Mouse (Mus musculus): Measurements from ENCODE around the gene Snrpd2. TPM values are rescaled to one million over a fixed set of nuclear protein-coding genes. Genes with fewer than 3 reads are reported as not detected.

The Snrpd2 gene
- polyA plus RNA-seq, 1 experiment from 2014 or later, result 69.6 TPM

DNA sequence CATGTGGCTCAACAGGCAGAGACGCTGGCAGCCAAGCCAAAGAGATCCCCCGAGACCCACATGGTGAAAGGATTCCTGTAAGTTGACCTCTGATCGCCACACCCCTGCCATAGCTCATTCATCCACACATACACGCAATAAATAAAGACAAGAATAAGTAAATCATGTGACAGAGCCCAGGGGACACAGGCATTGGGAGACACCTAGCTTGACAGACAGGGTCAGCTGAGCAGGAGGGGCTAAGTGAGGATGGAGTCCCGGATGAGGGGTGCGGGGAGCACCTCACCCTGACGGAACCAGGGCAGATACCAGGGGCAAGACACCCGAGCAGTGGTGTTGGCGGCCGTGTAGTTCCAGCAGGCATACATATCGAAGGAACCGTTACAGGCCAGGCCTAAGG lies 14.2 kb downstream of the Snrpd2 start:
- TF ChIP-seq CTCF (IDR thresholded peaks at IDR 0.05; ENCODE audit: low read depth), result no peak
- no peaks in the 10 kb centered on the region for H3K36me3 ChIP-seq (ENCODE audit: control insufficient read depth, insufficient read depth)
- ATAC-seq, result peak; percentile 18
- H3K4me3 ChIP-seq (ENCODE audit: low read depth, low read length), result no peak overlapping the region
- peak overlapping the region; percentile 46 for H3K4me2 ChIP-seq (replicated peaks; ENCODE audit: low read depth)
- no peaks in the 10 kb centered on the region for H3K9me3 ChIP-seq (ENCODE audit: control insufficient read depth)
- H3K4me1 ChIP-seq (replicated peaks; ENCODE audit: control insufficient read depth, insufficient read depth, low read length), result peaks cover 20% of the 10 kb centered on the region
- no peak overlapping the region; the same call in 1 of the 2 replicates for H3K27ac ChIP-seq (ENCODE audit: low read depth, low read length)
- no peak overlapping the region for H3K9ac ChIP-seq (ENCODE audit: low read depth, low read length)
- 14% methylated on average over 12 of the region's 12 CpGs for WGBS
- H3K27me3 ChIP-seq (replicated peaks; ENCODE audit: control insufficient read depth, insufficient read depth, low read length), result peaks cover 8% of the 10 kb centered on the region; the same call in 1 of the 2 replicates

DNA sequence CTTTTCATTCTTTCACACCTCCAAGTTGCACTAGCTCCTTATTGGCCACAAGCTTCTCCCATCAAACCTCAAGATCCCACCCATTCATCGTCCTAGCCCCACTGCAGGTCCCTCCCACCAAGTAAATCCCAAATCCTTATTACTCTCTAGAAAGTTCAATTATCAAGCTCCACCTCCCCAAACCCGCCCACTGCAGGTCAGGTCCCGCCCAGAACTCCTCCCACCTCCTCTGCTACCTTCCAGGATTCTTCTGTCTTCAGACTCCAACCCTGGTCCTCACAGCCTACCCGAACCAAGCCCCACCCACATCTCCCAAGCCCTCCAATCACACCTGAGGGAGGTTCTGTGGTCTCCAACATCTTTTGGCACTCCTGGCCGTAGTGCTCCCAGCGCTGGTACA lies 14.7 kb downstream of the Snrpd2 start:
- TF ChIP-seq CTCF (IDR thresholded peaks at IDR 0.05; ENCODE audit: low read depth), result no peak
- Histone ChIP-seq H3K27ac (ENCODE audit: low read depth, low read length) (no peak overlapping the region), H3K4me2 (replicated peaks; ENCODE audit: low read depth) (peak overlapping the region; percentile 46), H3K36me3 (ENCODE audit: control insufficient read depth, insufficient read depth) (no peaks in the 10 kb centered on the region), H3K27me3 (replicated peaks; ENCODE audit: control insufficient read depth, insufficient read depth, low read length) (peaks cover 8% of the 10 kb centered on the region; the same call in 1 of the 2 replicates), H3K4me3 (ENCODE audit: low read depth, low read length) (no peak overlapping the region), H3K9ac (ENCODE audit: low read depth, low read length) (no peak overlapping the region), H3K4me1 (replicated peaks; ENCODE audit: control insufficient read depth, insufficient read depth, low read length) (peaks cover 20% of the 10 kb centered on the region), H3K9me3 (ENCODE audit: control insufficient read depth) (no peaks in the 10 kb centered on the region)
- 0% methylated on average over 6 of the region's 6 CpGs for WGBS
- ATAC-seq, result 0 out of 2 replicates have a peak, but pooled peaks have one; percentile 3

GRCm38 (mm10) chr7:19164978-19165377 lies 15.5 kb downstream of the Snrpd2 start:
- Histone ChIP-seq H3K4me3 (ENCODE audit: low read depth, low read length) (no peak overlapping the region), H3K9ac (ENCODE audit: low read depth, low read length) (no peak overlapping the region), H3K36me3 (ENCODE audit: control insufficient read depth, insufficient read depth) (no peaks in the 10 kb centered on the region), H3K4me2 (replicated peaks; ENCODE audit: low read depth) (no peak overlapping the region), H3K27me3 (replicated peaks; ENCODE audit: control insufficient read depth, insufficient read depth, low read length) (peaks cover 3% of the 10 kb centered on the region; the same call in 1 of the 2 replicates), H3K27ac (ENCODE audit: low read depth, low read length) (no peak overlapping the region), H3K4me1 (replicated peaks; ENCODE audit: control insufficient read depth, insufficient read depth, low read length) (peaks cover 14% of the 10 kb centered on the region), H3K9me3 (ENCODE audit: control insufficient read depth) (no peaks in the 10 kb centered on the region)
- TF ChIP-seq CTCF (IDR thresholded peaks at IDR 0.05; ENCODE audit: low read depth), result no peak
- ATAC-seq, result peak; percentile 61
- WGBS, result 4% methylated on average over 13 of the region's 13 CpGs

- H3K9ac ChIP-seq (ENCODE audit: low read depth, low read length), result no peak within 1 kb of the TSS
- no peak within 1 kb of the TSS for H3K4me3 ChIP-seq (ENCODE audit: low read depth, low read length)
These were observed 16.3 kb downstream of the Snrpd2 start, which contains the start of gene Gipr for GRCm38 (mm10) chr7:19165656-19166423. Gene Gipr (minus strand): TSS chr7:19166127.

GRCm38 (mm10) chr7:19166990-19167389 lies 17.5 kb downstream of the Snrpd2 start:
- Histone ChIP-seq H3K36me3 (ENCODE audit: control insufficient read depth, insufficient read depth) (no peaks in the 10 kb centered on the region), H3K4me1 (replicated peaks; ENCODE audit: control insufficient read depth, insufficient read depth, low read length) (peaks cover 14% of the 10 kb centered on the region), H3K4me2 (replicated peaks; ENCODE audit: low read depth) (no peak overlapping the region), H3K27ac (ENCODE audit: low read depth, low read length) (no peak overlapping the region), H3K4me3 (ENCODE audit: low read depth, low read length) (no peak overlapping the region), H3K27me3 (replicated peaks; ENCODE audit: control insufficient read depth, insufficient read depth, low read length) (no peaks in the 10 kb centered on the region; the same call in 1 of the 2 replicates), H3K9ac (ENCODE audit: low read depth, low read length) (no peak overlapping the region), H3K9me3 (ENCODE audit: control insufficient read depth) (no peaks in the 10 kb centered on the region)
- peak; percentile 44 for TF ChIP-seq CTCF (IDR thresholded peaks at IDR 0.05; ENCODE audit: low read depth)
- 83% methylated on average over 3 of the region's 3 CpGs for WGBS
- no peak for ATAC-seq

More at GRCm38 (mm10) chr7:19165656-19166423, 16.3 kb downstream of the Snrpd2 start, which contains the start of gene Gipr:
- no peak within 1 kb of the TSS for H3K27ac ChIP-seq (ENCODE audit: low read depth, low read length)
- WGBS, result 9% methylated on average over 14 of the region's 14 CpGs
- no peak for ATAC-seq
- peaks cover 14% of the 10 kb centered on the region for H3K4me1 ChIP-seq (replicated peaks; ENCODE audit: control insufficient read depth, insufficient read depth, low read length)
- peak within 1 kb of the TSS; percentile 13; the same call in 1 of the 2 replicates for H3K4me2 ChIP-seq (replicated peaks; ENCODE audit: low read depth)
- no peak for TF ChIP-seq CTCF (IDR thresholded peaks at IDR 0.05; ENCODE audit: low read depth)
- no peaks in the 10 kb centered on the region for H3K9me3 ChIP-seq (ENCODE audit: control insufficient read depth)
- no peaks in the 10 kb centered on the region; the same call in 1 of the 2 replicates for H3K27me3 ChIP-seq (replicated peaks; ENCODE audit: control insufficient read depth, insufficient read depth, low read length)
- no peaks in the 10 kb centered on the region for H3K36me3 ChIP-seq (ENCODE audit: control insufficient read depth, insufficient read depth)

DNA sequence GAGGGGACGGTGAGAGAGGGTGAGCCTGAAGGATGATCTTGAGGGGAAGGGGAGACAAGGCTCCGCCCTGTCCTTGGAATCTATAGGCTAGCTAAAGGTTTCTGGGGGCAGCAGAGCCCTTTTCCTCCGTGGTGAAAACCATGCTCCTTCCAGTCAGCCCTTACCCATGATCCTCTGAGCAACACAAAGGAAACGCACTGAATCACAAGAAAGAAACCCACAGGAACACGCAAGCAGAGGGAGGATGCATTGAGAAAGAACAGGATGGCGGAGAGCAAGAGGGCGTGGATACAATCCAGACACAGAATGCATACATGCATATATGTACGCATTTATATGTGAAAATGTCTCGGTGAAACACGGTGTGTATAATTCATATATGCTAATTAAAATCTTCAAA lies 20.0 kb downstream of the Snrpd2 start:
- H3K27ac ChIP-seq (ENCODE audit: low read depth, low read length), result no peak overlapping the region
- 64% methylated on average over 10 of the region's 10 CpGs for WGBS

More for the DNA sequence above, 20.0 kb downstream of the Snrpd2 start:
- Histone ChIP-seq H3K4me1 (replicated peaks; ENCODE audit: control insufficient read depth, insufficient read depth, low read length) (peaks cover 3% of the 10 kb centered on the region; the same call in 1 of the 2 replicates), H3K9ac (ENCODE audit: low read depth, low read length) (no peak overlapping the region), H3K4me3 (ENCODE audit: low read depth, low read length) (no peak overlapping the region), H3K36me3 (ENCODE audit: control insufficient read depth, insufficient read depth) (no peaks in the 10 kb centered on the region), H3K4me2 (replicated peaks; ENCODE audit: low read depth) (no peak overlapping the region), H3K27me3 (replicated peaks; ENCODE audit: control insufficient read depth, insufficient read depth, low read length) (no peaks in the 10 kb centered on the region; the same call in 1 of the 2 replicates), H3K9me3 (ENCODE audit: control insufficient read depth) (no peaks in the 10 kb centered on the region)
- TF ChIP-seq CTCF (IDR thresholded peaks at IDR 0.05; ENCODE audit: low read depth), result no peak
- ATAC-seq, result no peak

Measured in intestine, postnatal 0 days (tissue).